Mouse (Mus musculus): ENCODE measurements around the gene Pdia5. TPM values are rescaled to one million over a fixed set of nuclear protein-coding genes. Genes with fewer than 3 reads are reported as not detected.

Gene Pdia5
- total and polyA plus RNA-seq, 3 experiments = not detected

DNA sequence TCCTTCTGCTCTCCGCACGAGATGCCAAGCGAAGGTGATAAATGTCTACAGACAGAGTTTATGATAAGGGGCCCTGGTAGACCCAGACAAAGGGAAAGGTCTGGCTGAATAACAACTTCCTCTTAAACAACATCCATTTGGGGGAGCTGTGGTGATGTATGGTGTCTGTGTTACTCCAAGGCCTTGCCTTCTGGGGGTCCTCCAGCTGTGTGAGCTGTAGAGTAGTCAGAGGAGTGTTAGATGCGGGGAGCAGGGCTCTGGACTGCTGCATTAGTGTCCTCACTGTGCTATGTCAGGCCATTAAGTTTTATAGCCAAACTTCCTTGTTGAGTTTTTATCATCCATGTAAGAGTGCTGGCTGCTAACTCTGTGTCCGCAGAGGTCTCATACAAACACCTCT, 76.1 kb downstream of the Pdia5 start:
- Histone ChIP-seq H3K79me2 (ENCODE audit: control insufficient read depth, insufficient read depth, low read length, poor library complexity) (no peaks in the 10 kb centered on the region), H3K36me3 (ENCODE audit: control insufficient read depth in 1 of 2, insufficient read depth in 2 of 2, low read length in 2 of 2) (no peaks in the 10 kb centered on the region), H3K4me1 (ENCODE audit: control insufficient read depth in 1 of 2, insufficient read depth in 2 of 2, low read length in 2 of 2) (no peaks in the 10 kb centered on the region), H3K9ac (ENCODE audit: control insufficient read depth, low read depth, low read length, poor library complexity, severe bottlenecking) (no peak overlapping the region), H3K27ac (ENCODE audit: control insufficient read depth, low read depth, low read length) (no peak overlapping the region), H3K4me3 (ENCODE audit: control insufficient read depth in 1 of 2, insufficient read depth in 1 of 2, low read depth in 2 of 2, low read length in 2 of 2) (no peak overlapping the region), H3K9me3 (replicated peaks; ENCODE audit: insufficient read depth, low read length) (no peaks in the 10 kb centered on the region), H3K27me3 (ENCODE audit: control insufficient read depth in 1 of 2, insufficient read depth in 2 of 2, low read length in 2 of 2) (no peaks in the 10 kb centered on the region)
- DNase-seq (ENCODE audit: low read depth, low spot score) = no peak
- TF ChIP-seq BHLHE40 (IDR thresholded peaks at IDR 0.05; ENCODE audit: borderline replicate concordance, low read depth, low read length) = no peak
- TF ChIP-seq TCF12 (IDR thresholded peaks at IDR 0.05; ENCODE audit: low read depth, low read length) = no peak
- TF ChIP-seq ZKSCAN1 (IDR thresholded peaks at IDR 0.05; ENCODE audit: low read depth, low read length) = no peak
- TF ChIP-seq MAZ (IDR thresholded peaks at IDR 0.05; ENCODE audit: low read depth, low read length) = no peak
- no peak for TF ChIP-seq ZC3H11A (IDR thresholded peaks at IDR 0.05; ENCODE audit: low read depth, low read length)
- TF ChIP-seq ELF1 (IDR thresholded peaks at IDR 0.05; ENCODE audit: low read depth, low read length) = no peak
- no peak for TF ChIP-seq MAX (IDR thresholded peaks at IDR 0.05; ENCODE audit: low read length)
- TF ChIP-seq ZNF384 (IDR thresholded peaks at IDR 0.05; ENCODE audit: low read depth, low read length) = no peak
- TF ChIP-seq KAT2A (conservative IDR thresholded peaks at IDR 0.05; ENCODE audit: low read depth, low read length) = no peak
- TF ChIP-seq ZMIZ1 (IDR thresholded peaks at IDR 0.05; ENCODE audit: low read depth, low read length) = no peak
- no peak for TF ChIP-seq GABPA (IDR thresholded peaks at IDR 0.05; ENCODE audit: low read depth, low read length)
- no peak for TF ChIP-seq HCFC1 (IDR thresholded peaks at IDR 0.05; ENCODE audit: low read depth, low read length)
- no peak for TF ChIP-seq POLR2AphosphoS5 (IDR thresholded peaks at IDR 0.05; ENCODE audit: borderline replicate concordance, low read depth, low read length)
- TF ChIP-seq USF2 (IDR thresholded peaks at IDR 0.05; ENCODE audit: borderline replicate concordance in 1 of 2, insufficient read depth in 1 of 2, low read depth in 1 of 2, low read length in 2 of 2) = no peak
- no peak for TF ChIP-seq EP300 (IDR thresholded peaks at IDR 0.05; ENCODE audit: low read depth in 1 of 2, low read length in 2 of 2)
- no peak for TF ChIP-seq UBTF (IDR thresholded peaks at IDR 0.05; ENCODE audit: borderline replicate concordance, insufficient read depth, low read depth, low read length)
- TF ChIP-seq JUND (IDR thresholded peaks at IDR 0.05; ENCODE audit: low read depth, low read length) = no peak
- no peak for TF ChIP-seq MAFK (IDR thresholded peaks at IDR 0.05; ENCODE audit: borderline replicate concordance, low read depth, low read length)
- no peak for TF ChIP-seq MYC (IDR thresholded peaks at IDR 0.05; ENCODE audit: low read depth, low read length)

DNA sequence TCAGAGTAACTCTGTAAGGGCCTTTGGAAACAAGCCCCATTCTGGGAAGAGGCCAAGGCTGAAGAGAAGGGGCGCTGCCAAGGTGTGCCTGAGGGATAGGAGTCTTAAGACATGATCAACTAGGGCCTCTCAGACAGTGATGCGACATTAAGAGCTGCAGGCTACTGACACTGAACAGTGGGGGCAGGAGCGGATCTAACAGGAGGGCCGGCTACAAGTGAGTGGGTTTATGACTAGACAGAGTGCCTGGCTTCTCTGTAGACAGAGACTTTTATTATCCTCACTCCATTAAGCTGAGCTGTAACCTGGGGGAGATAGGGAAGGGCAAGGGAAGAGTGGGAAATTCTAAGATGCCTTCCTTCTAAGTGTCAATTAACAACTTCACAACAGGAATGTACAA, 84.0 kb downstream of the Pdia5 start:
- H3K27me3 ChIP-seq (ENCODE audit: control insufficient read depth in 1 of 2, insufficient read depth in 2 of 2, low read length in 2 of 2) = no peaks in the 10 kb centered on the region

More for the DNA sequence above, 84.0 kb downstream of the Pdia5 start:
- no peak overlapping the region for H3K9ac ChIP-seq (ENCODE audit: control insufficient read depth, low read depth, low read length, poor library complexity, severe bottlenecking)
- H3K4me1 ChIP-seq (ENCODE audit: control insufficient read depth in 1 of 2, insufficient read depth in 2 of 2, low read length in 2 of 2) = no peaks in the 10 kb centered on the region
- H3K4me3 ChIP-seq (ENCODE audit: control insufficient read depth in 1 of 2, insufficient read depth in 1 of 2, low read depth in 2 of 2, low read length in 2 of 2) = no peak overlapping the region
- no peak overlapping the region for H3K27ac ChIP-seq (ENCODE audit: control insufficient read depth, low read depth, low read length)
- DNase-seq (ENCODE audit: low read depth, low spot score) = no peak
- H3K9me3 ChIP-seq (replicated peaks; ENCODE audit: insufficient read depth, low read length) = no peaks in the 10 kb centered on the region
- no peaks in the 10 kb centered on the region for H3K79me2 ChIP-seq (ENCODE audit: control insufficient read depth, insufficient read depth, low read length, poor library complexity)
- no peaks in the 10 kb centered on the region for H3K36me3 ChIP-seq (ENCODE audit: control insufficient read depth in 1 of 2, insufficient read depth in 2 of 2, low read length in 2 of 2)
- TF ChIP-seq TCF12 (IDR thresholded peaks at IDR 0.05; ENCODE audit: low read depth, low read length) (no peak), TAL1 (IDR thresholded peaks at IDR 0.05; ENCODE audit: low read length) (no peak), MXI1 (IDR thresholded peaks at IDR 0.05; ENCODE audit: low read depth, low read length) (no peak), HCFC1 (IDR thresholded peaks at IDR 0.05; ENCODE audit: low read depth, low read length) (no peak), NELFE (IDR thresholded peaks at IDR 0.05; ENCODE audit: low read depth, low read length) (no peak), E2F4 (IDR thresholded peaks at IDR 0.05; ENCODE audit: borderline replicate concordance, low read depth, low read length) (no peak), ELF1 (IDR thresholded peaks at IDR 0.05; ENCODE audit: low read depth, low read length) (no peak), SIN3A (IDR thresholded peaks at IDR 0.05; ENCODE audit: low read length) (no peak), POLR2A (IDR thresholded peaks at IDR 0.05; ENCODE audit: control insufficient read depth in 1 of 2, insufficient read depth in 1 of 2, low read depth in 1 of 2, low read length in 2 of 2, poor library complexity in 1 of 2) (no peak), POLR2AphosphoS5 (IDR thresholded peaks at IDR 0.05; ENCODE audit: borderline replicate concordance, low read depth, low read length) (no peak), UBTF (IDR thresholded peaks at IDR 0.05; ENCODE audit: borderline replicate concordance, insufficient read depth, low read depth, low read length) (no peak), GABPA (IDR thresholded peaks at IDR 0.05; ENCODE audit: low read depth, low read length) (no peak), BHLHE40 (IDR thresholded peaks at IDR 0.05; ENCODE audit: borderline replicate concordance, low read depth, low read length) (no peak), GATA1 (IDR thresholded peaks at IDR 0.05; ENCODE audit: low read depth, low read length) (no peak)

Data from MEL (cell line).